Mouse (Mus musculus): ENCODE results near the gene Kdm2a. TPM values are rescaled to one million over a fixed set of nuclear protein-coding genes. Genes with fewer than 3 reads are reported as not detected.

Gene Kdm2a
- total RNA-seq, 2 experiments from 2014 or later: 34.9 to 44.1 TPM

DNA sequence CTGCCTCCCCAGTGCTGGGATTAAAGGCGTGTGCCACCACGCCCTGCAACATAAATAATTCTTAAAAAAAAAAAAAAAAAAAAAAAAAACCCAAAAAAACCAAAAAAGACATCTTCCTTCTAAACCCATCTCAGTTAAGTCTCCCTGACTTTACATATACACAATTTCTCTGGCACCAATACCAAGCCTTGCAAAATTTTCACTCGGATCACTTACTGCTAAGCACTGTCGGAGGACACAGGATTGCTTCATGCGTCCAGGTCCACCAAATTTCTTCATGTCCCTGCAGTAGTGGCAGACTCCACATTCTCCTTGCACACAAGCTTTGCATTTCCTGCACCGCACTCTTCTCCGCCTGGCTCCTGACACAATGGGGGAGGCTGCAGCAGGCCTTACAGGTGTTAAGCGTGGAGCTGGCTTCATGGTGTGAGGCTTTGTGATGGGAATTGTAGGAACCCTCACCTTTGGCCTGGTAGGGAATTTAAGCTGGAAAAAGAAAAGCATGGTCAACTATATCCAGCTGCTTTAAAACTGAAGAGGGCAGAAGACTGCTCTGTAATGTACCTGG, 69.3 kb downstream of the Kdm2a start:
- DNase-seq: no peak

DNA sequence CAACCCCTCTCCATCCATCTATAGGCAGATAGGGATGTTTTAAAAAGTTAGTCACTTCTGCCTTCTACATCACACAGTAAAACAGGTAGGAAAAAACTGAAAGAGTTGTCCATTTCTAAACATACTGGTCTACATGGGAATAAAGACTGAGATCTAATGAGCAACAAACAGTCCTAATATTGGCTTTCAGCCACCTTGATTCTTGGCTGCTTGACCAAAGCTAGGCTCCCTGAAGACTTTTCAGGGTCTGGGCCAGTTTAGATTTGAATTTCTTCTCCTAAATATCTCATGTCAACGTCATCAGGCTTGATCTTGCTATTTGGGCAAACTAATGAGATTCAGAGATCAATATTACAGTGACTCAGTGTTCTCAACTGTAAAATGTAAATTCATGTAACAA, 71.2 kb downstream of the Kdm2a start:
- peak; percentile 29 to 42 for DNase-seq

DNA sequence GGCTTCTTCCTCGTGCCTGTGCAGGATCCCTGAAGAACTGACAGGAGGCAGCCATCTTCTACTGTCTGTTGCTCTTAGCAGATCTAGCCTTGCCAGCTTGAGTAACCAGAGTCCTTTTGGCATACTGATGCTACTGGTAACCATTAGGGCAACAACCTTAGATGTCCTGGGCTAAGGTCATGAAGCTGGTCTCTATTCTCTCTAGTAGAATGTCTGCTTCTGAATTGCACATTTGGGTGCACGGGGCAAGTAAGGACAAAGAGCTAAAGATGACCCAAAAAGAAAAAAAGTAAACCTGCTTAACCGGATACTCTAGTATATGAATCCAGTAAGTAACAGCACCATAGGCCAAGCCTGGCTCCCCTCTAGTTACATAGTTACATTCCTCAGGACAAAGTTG, 72.0 kb downstream of the Kdm2a start:
- no peak for DNase-seq

DNA sequence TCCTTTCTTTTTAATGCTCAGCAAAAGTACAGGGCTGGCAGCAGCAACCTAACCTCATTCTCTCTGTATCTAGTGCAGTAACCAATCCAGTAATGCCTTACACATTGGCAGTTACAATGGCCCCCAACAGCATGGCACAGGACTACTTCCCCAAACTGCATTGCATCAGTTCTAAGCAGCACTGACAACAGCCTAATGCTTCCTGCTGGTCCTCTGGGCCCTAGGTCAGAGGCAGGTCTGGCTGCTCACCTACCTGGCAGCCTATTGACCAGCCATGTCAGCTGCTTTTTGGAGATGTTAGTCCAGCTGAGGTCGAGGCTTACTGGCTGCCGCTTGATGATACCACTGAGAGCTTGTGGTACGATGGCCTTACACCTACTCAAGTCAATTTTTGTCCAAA, 76.0 kb downstream of the Kdm2a start:
- DNase-seq: no peak

DNA sequence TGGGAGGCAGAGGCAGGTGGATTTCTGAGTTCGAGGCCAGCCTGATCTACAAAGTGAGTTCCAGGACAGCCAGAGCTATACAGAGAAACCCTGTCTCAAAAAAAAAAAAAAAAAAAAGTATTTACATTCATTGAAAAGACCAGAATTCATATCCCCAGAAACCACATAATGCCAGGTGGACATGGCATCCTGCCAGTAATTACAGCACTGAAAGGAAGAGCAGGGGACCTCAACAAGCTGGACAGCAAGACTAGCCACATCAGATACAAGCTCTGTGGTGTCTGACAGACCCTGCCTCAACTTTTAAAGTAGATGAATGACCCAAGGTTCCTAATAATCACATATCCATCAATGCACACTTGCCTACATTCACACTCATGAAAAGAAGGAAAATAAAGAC, 76.5 kb downstream of the Kdm2a start:
- no peak for DNase-seq

DNA sequence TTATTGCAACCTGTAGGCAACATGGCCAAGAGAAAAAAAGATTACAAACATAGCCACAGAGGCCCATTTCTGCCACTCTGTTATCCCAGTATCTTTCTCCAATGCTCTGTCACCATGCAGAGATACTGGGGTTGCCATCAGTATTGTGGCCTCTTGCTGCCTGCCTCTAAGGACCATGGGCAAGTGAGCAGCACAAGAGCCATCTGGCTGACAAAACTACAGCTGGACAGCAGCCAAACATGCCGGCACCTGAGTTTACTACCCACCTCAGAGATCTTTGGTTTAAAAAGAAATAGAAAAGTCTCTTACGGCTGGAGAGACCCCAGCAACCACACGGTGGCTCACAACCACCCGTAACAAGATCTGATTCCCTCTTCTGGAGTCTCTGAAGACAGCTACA, 78.8 kb downstream of the Kdm2a start:
- DNase-seq: no peak

DNA sequence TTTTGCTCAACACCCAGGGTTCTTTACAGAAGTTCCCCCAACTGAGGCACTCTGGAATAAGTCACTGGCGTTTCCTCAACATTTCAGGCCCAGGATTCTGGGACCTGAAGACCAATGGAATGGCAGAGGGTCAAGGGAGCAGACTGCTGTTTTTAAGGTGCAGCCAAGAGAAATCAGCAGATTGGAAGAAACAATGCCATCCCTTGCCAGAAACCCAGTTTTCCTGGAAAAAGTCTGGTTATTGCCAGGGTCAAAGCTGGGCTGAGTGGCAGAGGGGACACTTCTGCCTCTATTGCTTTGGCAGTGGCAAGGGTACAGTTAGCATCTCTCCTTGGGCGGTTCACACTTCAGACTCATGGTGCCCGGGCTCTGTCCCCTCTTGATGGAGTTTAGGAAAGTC, 80.9 kb downstream of the Kdm2a start:
- DNase-seq: no peak

DNA sequence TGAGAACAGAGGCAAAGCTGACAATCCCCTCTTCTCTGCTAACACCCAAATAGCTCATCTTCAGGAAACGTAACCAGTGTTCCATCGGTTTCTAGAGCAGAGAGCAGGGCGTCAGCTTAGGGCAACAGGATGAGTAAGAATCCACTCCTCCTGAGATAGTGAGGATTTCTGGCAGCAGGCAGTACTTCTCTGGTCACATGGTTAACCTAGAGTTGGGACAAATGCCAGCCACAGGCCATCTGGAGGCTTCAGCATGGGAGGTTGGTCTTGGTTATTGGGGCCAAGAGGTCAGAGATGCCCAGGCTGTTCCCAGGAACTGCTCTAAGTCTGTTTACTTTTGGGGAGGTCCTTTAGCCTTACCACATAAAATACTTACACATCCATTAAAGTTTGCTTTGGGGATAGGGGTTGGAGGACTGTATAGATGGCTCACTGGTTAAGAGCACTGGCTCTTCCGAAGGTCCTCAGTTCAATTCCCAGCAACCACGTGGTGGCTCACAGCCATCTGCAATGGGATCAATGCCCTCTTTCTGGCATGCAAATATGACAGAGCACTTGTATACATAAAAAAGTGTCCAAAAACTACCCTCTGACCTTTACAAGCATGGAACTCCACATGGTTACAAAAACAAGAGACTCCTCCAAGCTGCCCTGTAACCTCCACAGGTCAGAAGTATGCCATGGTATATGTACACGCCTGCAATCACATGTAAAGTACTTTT, 82.7 kb downstream of the Kdm2a start:
- peak; percentile 56 to 75 for DNase-seq

DNA sequence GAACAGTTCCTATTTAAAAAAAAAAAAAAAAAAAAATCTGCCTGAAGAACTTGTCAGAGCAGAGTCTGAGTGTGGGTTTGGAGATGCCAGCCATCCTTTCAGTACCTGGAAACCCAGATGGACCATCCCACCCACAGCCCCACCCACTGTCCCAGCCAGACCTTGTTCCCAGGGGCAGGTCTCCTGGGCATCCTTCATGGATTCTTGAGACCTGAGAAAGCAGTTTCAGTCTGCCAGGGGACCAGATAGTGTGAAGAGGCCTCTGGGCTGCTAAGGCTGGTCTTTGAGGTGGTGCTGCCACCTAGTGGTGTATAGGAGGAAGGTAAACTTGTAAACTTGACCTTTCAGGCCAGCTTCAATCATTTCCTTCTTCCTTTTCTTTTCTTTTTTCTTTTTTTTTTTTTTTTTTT, 88.3 kb downstream of the Kdm2a start:
- peak; percentile 70 to 74 for DNase-seq

DNA sequence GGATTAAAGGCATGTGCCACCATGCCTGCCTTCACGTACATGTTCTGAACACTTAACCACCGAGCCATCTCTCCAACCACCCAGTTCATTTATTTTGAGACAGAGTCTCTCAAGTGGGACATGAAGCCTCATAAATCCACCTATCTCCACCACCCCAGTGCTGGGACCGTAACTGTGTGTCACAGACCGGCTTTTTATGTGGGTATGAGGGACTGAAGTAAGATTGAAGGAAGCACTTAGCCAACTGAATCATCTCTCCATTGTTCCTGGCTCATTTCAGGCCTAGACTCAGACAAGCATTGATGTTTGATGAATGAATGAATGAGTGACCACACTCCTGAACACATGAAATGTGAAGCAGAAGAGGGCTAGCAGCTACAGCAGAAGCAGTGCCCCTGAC, 88.8 kb downstream of the Kdm2a start:
- no peak for DNase-seq

DNA sequence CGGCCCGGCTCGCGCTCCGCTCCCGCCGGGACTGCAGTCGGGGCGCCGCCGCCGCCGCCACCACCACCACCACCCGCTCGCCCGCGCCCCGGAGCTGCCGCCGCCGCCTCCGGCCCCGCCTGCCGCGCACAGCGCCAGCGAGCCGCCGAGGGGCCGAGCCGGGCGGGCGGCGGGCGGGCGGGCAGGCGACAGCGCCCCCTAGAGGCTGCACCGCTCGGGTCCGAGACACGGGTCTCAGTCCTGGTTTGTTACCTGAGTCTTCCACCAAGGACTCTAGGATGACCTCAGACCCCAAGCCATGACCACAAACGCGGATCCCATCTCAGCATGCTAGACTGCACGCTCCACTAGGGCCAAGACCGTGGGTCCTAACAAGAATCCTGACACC, 91.9 kb downstream of the Kdm2a start, which contains the start of gene Grk2:
Gene Grk2 (minus strand): TSS at position 33 of the 388 bp plus-strand sequence.
- DNase-seq: peak; percentile 83 to 87

DNA sequence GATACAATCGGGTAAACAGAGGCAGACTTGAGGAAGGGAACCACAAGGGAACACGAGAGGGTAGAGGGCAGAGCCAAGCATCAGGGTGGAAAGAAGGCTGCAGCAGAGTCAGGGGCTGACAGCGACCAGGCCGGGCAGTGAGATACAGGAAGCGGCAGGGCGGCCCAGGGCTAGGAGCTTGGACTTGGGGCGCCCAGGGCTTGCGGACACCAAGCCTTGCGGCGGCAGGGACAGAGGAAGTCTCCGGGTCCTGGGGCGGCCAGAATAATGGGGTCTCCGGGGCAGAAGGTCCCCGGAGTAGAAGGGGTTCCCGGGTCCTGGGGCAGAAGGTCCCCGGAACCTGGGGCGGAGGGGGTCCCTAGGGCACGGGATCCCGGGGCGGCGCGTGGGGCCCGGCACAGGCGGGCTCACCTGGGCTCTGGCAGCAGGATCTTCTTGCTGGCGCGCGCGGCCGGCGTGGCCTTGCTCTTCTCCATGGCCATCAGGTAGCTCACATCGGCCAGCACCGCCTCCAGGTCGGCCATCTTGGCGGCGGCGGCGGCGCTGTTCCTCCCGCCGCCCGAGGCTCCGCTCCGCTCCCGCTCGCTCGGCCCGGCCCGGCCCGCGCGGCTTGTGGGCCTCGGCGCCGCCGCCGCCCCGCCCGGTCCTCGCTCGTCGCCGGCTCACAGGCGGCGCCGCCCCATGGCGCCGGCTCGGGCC, 92.4 kb downstream of the Kdm2a start:
- DNase-seq: peak; percentile 56 to 61

DNA sequence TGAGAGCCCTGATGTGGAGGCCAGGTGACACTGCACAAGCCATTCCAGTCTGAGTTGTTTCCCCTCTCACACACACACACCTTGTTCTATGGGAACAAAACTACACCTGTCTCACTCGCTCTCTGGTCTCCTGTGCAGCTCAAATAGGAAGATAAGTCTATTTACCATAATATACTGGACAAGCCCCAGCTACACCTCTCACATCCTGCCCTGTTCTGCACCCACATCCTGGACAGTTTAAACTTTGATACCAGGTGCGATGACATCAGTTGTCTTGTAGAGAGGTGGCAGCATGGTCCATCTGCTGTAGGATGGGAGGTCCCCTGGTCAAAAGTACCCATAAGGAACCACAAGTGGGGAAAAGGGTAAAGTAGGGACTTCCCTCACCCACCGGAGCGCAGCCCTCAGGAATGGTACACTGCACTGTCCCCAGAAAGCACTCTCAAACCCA, 93.2 kb downstream of the Kdm2a start:
- peak in 1 of 2 experiments; percentile 37 for DNase-seq

DNA sequence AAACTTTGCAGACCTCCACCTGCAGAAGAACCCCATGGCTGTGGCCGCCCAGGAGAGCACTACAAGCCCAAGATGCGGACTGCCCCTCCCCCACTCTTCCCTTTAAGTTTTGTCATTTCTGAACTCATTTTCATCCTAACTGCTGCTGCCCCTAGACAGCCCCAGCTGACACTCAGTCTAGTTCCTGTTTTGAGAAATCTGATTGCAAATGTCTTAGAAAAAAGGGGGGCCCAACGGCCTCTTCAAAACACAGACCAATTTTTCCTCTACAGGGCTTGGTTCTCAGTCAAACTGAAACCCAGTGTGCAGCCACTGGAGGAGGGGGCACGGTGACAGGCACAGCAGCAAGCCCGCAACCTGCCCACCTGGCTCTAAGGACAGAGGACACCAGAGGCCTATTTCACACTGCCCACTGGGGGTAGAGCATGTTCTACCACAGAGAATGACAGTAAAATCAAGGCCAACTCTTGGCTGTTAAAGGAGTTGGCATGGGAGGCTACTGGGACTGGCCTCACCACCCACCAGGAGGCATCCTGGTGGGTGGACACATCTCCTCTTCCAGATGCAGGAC, 93.7 kb downstream of the Kdm2a start:
- peak; percentile 58 for DNase-seq

DNA sequence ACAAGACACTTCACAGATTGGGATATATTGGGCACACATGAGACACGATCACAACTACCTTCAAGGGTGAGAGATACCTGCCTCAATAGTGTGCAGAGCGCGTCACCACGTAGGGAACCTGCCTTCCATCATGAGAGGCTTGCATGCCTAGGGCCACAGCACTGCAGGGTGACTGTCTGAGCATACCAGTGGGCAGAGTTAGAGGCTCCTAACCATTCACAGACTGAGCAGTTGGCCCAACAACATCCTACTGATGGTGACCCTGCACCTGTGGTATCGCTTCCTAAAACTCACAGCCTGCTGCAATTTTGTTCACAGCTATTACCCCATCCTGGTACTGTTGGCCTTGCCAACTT, 94.5 kb downstream of the Kdm2a start:
- no peak for DNase-seq

DNA sequence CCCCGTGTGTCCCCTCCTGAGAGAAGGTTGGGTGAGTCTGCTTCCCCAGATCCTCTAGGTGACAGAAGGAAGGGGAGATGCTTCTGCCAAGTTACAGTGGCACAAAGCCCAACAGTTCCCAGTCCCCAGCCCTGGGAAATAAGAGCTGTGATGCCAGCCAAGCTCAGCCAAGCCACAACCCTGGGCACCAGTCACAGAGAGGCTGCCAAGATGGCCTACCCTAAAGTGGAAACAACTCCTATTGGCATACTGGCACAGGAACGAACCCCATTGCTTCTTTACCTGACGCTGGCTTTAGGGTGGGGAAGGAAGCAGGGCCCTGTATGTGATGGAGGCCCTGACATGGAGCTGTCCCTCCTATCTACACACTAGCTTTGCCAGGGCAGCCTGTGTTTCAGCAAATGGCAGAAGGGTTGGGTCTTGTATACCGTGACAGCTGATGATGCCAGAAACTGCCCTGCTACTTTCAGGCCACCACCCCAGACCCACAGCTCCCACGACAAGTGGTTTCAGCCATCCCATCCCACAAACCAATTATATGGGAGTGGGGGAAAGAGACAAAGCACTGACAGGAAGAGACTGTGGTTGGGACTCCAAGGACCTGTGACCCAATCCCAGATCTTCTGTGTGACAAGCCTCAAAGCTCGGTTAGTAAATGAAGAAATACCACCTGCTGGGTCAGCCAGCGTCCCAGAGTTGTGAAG, 95.0 kb downstream of the Kdm2a start:
- DNase-seq: peak; percentile 74 to 85

DNA sequence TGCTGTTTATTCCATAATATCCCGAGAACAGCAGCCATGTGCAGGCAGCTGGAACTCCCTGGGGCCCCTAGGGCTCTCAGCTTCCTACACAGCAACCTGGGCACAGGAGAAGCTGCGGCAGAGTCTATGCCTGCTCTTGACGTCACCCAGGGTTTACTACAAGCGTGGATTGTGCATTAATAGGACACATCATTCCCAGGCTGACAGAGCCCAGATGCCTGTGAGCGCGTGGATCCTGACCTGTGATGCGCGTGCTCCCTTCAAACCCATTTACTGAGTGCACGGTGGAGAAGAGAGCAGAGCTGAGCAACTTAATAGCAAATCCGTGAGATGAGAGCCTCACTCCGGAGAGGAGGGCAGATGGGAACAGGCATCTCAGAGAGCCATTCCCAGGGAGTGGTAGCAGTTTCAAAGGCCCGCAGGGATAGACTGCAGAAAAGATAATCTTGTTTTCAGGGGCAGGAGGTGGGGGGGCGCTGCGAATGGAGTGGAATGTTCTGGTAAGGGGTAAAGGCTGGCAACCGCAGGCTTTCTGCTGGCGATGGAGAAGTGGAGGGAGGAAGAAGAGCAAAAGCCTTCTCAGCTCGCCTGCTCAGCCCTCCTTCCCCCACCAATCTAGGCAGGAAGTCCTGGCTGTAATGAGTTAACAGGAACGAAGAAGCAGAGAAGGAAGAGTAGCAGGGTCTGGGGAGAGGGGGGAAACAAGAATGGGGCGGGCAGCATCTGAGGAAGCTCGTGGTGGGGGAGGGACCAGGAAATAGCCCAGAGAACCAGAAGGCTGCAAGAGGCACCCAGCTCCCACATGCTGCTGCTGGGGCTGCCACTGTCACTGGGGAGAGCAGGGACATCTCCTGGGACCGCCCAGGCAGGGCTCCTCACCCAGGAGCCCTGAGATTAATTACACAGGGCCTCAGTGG, 96.1 kb downstream of the Kdm2a start:
- peak; percentile 52 to 84 for DNase-seq

DNA sequence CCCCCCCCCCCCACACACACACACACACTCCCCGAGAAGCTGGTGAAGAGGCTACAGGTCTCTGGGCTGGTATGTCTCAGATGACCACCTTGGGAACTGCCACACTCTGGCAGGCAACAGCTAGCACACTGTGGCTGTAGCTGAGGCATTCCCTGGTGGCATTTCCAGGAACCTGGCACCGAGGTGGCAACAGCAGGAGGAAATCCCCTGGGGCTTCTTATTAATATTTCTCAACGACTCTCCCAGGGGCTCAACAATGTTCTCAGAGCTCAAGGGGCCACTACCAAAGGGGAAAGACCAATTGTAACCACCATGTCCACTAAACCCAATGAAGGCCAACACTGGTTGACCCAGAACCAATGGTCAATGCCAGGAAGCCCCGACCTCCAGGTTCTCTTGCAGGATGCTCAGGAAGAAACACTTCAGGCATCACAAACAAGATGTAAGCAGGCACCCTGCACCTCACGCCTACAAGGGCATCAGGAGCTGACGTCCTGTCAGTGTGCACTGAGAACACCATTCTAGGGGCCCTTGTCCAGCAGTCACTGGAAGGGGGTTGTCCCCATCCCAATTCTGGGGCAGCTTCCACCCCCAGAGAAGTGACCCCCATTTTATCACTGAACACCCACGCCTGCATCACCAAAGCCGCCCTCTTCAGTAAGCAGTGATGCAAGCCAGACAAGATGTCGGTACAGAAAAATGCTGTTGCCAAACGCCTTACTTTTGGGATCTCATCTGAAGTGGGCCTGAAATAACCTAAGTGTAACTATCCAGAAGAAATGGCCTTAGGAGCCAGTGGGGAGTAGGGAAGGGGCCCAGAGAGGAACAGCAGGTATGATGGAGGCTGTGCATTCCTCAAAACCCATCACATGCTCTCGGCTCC, 97.0 kb downstream of the Kdm2a start:
- no peak for DNase-seq

DNA sequence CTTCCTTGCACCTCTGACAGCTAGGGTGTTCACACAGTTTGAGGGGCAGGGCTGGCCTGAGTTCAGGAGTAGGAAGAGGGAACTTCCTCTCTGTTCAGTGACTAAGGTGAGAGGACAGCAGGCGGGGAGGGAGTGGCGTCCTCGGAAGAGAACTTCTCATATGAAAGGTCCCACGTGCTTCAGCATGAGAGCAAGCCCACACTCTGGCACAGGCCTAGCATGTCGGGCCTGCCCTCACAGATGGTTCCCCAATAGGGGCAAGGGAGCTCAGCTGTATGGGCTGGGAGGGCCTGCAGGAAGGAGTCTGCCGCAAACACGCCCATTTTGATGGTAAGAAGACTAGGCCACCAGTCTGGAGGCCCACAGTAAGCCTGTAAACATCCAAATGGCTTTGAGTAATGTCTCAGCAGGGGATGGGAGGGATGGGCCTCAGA, 97.8 kb downstream of the Kdm2a start:
- DNase-seq: peak in 1 of 2 experiments; percentile 79

DNA sequence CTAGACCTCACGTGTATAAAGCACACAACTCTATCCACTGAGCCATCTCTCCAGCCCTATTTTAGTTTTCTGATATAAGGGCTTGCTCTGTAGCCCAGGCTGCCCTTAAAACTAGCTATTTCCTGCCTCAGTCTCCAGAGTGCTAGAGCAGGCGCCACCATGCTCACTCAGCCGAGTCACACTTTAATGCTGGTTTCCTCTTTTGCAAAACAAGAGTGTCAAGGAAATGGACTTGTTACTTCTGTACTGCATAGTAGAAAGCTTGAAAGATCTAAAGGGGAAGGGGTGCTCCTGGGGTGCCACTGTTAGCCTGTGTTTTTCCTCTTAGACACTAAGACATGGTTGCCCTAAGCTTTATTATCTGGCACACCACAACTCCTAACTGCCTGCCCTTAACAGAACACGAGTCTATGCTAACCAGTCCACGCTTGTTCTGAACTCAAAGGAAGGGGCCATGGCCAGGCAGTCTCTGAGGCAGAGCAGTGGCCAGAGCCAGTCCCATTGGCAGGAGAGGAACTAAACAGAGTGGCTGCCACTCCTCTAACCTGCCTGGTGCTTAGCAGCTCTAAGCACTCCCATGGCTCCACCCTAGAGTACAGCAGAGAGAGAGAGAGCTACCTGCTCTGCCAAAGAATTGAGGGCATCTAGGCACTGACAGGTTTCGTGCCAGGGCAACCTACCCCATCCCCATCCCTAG, 98.4 kb downstream of the Kdm2a start:
- DNase-seq: peak in 1 of 2 experiments; percentile 43

Measured in heart, adult 18-20 months (tissue).